Mouse (Mus musculus) cerebellum, postnatal 14 days (tissue): Measurements from ENCODE around the gene Lancl2.

ENCODE experiments used
- DNase-seq, 2 experiments: peaks; one replicate each; pipeline ENCODE4 v3.0.0; 2021; ENCODE audit warnings: mixed read lengths in 2 of 2

Gene Lancl2

GRCm38 (mm10) chr6:57768948-57769525 lies 66.7 kb downstream of the Lancl2 start:
- no peak for DNase-seq

GRCm38 (mm10) chr6:57770467-57771190 lies 68.3 kb downstream of the Lancl2 start:
- no peak for DNase-seq

- DNase-seq: no peak
Measured at GRCm38 (mm10) chr6:57773792-57774191, 71.5 kb downstream of the Lancl2 start.

- DNase-seq: no peak
Measured at GRCm38 (mm10) chr6:57780359-57780758, 78.0 kb downstream of the Lancl2 start.

GRCm38 (mm10) chr6:57782658-57783057 lies 80.3 kb downstream of the Lancl2 start:
- no peak for DNase-seq

- no peak for DNase-seq
Measured at GRCm38 (mm10) chr6:57784251-57784650, 81.9 kb downstream of the Lancl2 start.

GRCm38 (mm10) chr6:57787376-57787775 lies 85.0 kb downstream of the Lancl2 start:
- DNase-seq: no peak
